Mouse (Mus musculus) limb, embryonic 12.5 days (tissue): ENCODE measurements around the gene Umodl1. TPM values are rescaled to one million over a fixed set of nuclear protein-coding genes. Genes with fewer than 3 reads are reported as not detected.

ENCODE experiments used
- ATAC-seq: fragments of 200-750 bp; cut with Nextera tagmentation; 2 replicates; pipeline ENCODE4 v1.8.0; 2017; ENCODE audit warnings: low read depth, moderate TSS enrichment; ENCODE audit not compliant: insufficient number of reproducible peaks, insufficient read depth, low FRiP score, low TSS enrichment
- H3K27ac ChIP-seq: fragments of 300-500 bp; sonication (generic); 2 replicates; pipeline ENCODE4 v1.5.1; 2016; ENCODE audit warnings: mild to moderate bottlenecking, moderate library complexity
- H3K27me3 ChIP-seq: fragments of 300-500 bp; sonication (generic); 2 replicates; pipeline ENCODE4 v1.6.1; 2016; ENCODE audit warnings: mild to moderate bottlenecking, moderate library complexity
- H3K36me3 ChIP-seq: fragments of 300-500 bp; sonication (generic); 2 replicates; pipeline ENCODE4 v1.6.1; 2016; ENCODE audit warnings: mild to moderate bottlenecking, moderate library complexity
- H3K4me1 ChIP-seq: fragments of 300-500 bp; sonication (generic); replicated peaks from 2 replicates; pipeline ENCODE4 v1.6.1; 2016
- H3K4me2 ChIP-seq: fragments of 300-500 bp; sonication (generic); 2 replicates; pipeline ENCODE4 v1.6.1; 2016; ENCODE audit warnings: mild to moderate bottlenecking, moderate library complexity
- H3K4me3 ChIP-seq: fragments of 300-500 bp; sonication (generic); replicated peaks from 2 replicates; pipeline ENCODE4 v1.5.1; 2016; ENCODE audit warnings: mild to moderate bottlenecking
- H3K9ac ChIP-seq: fragments of 300-500 bp; sonication (generic); replicated peaks from 2 replicates; pipeline ENCODE4 v1.6.1; 2016; ENCODE audit warnings: mild to moderate bottlenecking, moderate library complexity
- H3K9me3 ChIP-seq: fragments of 300-500 bp; sonication (generic); 2 replicates; pipeline ENCODE4 v1.6.1; 2016; ENCODE audit warnings: mild to moderate bottlenecking, moderate library complexity
- WGBS: fragments of 180-500 bp; shearing (Covaris S2); methylation state at CpG from one replicate; pipeline ENCODE4 v1.1.7; 2016; 5-methylcytosine and 5-hydroxymethylcytosine counted together
- polyA plus RNA-seq: library from polyadenylated mRNA; unstranded; fragments of >200 nt; fragmentation: Nextera tagmentation; extraction: Ambion mirVana; gene quantifications from 2 replicates; pipeline ENCODE4 v1.2.1, GENCODE M21; 2016

Gene Umodl1
- 0.09 TPM in 1 of 2 replicates, not detected in the other for polyA plus RNA-seq

DNA sequence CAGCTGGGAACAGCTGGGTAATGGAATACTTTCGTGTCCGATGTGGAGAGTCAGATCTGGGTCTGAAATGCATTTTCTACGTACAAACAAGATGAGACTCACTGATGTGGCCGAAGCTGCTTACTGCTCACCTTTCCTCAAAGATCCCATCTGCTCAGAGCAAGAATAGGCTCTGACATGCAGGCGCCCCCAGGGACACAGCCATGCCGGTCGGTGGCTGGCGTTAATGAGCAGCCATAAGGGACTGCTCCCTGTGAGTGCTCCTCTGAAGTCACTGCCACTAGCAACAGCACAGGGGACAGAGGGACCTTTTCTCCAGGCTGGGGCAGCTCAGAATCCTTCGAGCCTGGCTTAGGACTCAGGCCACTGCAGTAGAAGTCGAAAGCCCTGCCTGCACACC, at the start of gene Umodl1:
Gene Umodl1, plus strand, starts transcription at position 301 of the 400 bp plus-strand sequence.
- H3K9me3 ChIP-seq: 0 out of 2 replicates have a peak, but pooled peaks cover 3% of the 10 kb centered on the region
- 24% methylated on average over 10 of the region's 10 CpGs for WGBS
- H3K4me2 ChIP-seq: no peak within 1 kb of the TSS
- H3K4me1 ChIP-seq: no peaks in the 10 kb centered on the region
- H3K27ac ChIP-seq: no peak within 1 kb of the TSS
- no peak within 1 kb of the TSS for H3K4me3 ChIP-seq
- H3K9ac ChIP-seq: no peak within 1 kb of the TSS
- ATAC-seq: no peak
- H3K27me3 ChIP-seq: peaks cover 5% of the 10 kb centered on the region; the same call in 1 of the 2 replicates
- H3K36me3 ChIP-seq: no peaks in the 10 kb centered on the region

DNA sequence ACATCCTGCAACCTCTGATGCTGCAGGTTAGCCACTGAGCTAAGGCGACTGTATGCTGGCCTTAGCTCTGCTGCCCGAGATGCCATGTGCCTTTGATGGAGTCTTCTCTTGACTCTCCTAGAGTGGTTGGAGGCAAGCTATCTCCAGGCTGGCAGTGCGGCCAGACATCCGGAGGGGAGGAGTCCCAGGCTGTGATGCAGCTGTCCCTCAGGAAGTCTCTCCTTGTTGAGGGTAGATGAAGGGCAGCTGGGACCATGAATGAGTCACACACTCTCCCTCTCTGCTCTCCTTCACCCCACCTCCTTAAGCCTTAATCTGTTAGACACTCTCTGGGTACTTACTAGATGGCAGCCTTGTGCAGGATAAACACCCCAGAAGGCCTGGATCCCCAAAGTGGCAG, 46.9 kb upstream of the Umodl1 start:
- no peak overlapping the region for H3K27ac ChIP-seq
- H3K4me3 ChIP-seq: no peak overlapping the region
- H3K9me3 ChIP-seq: no peaks in the 10 kb centered on the region
- no peak for ATAC-seq
- H3K27me3 ChIP-seq: peaks cover 100% of the 10 kb centered on the region
- H3K36me3 ChIP-seq: no peaks in the 10 kb centered on the region
- H3K4me1 ChIP-seq: peaks cover 20% of the 10 kb centered on the region
- WGBS: 75% methylated on average over 4 of the region's 4 CpGs
- H3K4me2 ChIP-seq: no peak overlapping the region
- H3K9ac ChIP-seq: no peak overlapping the region

DNA sequence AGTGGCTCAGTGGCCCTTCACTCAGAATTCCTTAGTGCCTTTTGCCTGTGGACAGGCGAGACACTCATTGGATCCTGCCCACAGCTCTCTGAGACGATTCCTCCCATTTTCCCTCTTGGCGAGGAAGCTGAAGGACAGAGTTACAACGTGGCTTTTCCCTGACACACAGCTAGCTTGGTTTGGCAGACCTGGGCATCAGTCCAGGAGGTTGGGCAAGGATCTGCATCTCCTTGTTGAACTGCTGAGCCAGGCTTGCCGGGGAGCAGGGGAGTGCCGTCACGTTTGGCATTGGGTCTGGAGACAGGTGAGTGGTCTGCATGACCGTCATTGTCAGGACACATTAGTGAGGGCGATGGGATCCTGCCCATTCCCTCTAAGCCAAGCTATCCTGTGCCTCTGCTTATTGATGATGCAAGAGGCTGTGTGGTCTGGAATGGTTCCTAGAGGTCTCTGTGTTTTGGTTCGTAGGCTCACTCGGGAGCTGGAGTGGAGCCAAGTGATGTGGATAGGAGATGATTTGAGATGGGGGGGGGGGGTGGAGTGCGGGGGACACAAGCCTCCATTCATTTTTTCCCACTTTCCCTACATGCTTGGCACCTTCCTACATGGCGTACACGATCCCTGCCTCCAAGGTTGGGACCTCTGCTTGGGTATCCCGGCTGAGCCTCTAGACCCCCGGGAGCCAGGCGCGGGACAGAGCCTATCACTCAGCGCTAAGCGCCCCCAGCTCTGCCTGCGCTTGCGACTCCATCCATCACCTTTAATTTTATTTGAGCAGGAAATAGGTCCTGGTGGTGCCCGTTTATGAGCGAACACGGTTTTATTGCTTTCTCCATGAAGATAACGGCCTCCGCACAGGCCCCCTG, 43.3 kb upstream of the Umodl1 start:
- H3K9ac ChIP-seq: no peak overlapping the region
- no peak for ATAC-seq
- H3K4me2 ChIP-seq: peak overlapping the region; percentile 39
- H3K27me3 ChIP-seq: peaks cover 94% of the 10 kb centered on the region
- no peaks in the 10 kb centered on the region for H3K36me3 ChIP-seq
- H3K4me1 ChIP-seq: peaks cover 31% of the 10 kb centered on the region
- H3K27ac ChIP-seq: no peak overlapping the region
- H3K9me3 ChIP-seq: no peaks in the 10 kb centered on the region
- no peak overlapping the region for H3K4me3 ChIP-seq
- WGBS: 38% methylated on average over 27 of the region's 27 CpGs

DNA sequence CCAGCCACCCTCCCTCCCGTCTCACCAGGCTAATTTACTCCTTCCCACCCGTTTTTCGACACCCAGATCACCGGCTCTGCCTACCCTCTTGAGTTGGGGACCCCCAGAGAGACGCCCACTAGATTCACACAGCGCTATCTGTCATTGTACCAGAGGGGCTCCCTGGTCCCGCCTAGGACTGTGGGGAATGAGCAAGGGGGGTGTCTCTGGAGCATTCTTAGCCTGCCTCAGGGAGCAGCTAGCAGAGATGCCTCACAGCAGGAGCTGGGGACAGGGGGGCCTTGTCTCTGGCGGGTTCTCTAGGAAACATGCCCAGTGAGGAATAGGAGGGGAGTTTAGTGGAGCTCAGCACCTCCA, 42.7 kb upstream of the Umodl1 start:
- Histone ChIP-seq H3K4me1 (peaks cover 31% of the 10 kb centered on the region), H3K9me3 (no peaks in the 10 kb centered on the region), H3K27me3 (peaks cover 89% of the 10 kb centered on the region), H3K9ac (no peak overlapping the region), H3K36me3 (no peaks in the 10 kb centered on the region), H3K4me3 (no peak overlapping the region), H3K27ac (no peak overlapping the region), H3K4me2 (peak overlapping the region; percentile 39)
- no peak for ATAC-seq
- WGBS: 15% methylated on average over 8 of the region's 8 CpGs

DNA sequence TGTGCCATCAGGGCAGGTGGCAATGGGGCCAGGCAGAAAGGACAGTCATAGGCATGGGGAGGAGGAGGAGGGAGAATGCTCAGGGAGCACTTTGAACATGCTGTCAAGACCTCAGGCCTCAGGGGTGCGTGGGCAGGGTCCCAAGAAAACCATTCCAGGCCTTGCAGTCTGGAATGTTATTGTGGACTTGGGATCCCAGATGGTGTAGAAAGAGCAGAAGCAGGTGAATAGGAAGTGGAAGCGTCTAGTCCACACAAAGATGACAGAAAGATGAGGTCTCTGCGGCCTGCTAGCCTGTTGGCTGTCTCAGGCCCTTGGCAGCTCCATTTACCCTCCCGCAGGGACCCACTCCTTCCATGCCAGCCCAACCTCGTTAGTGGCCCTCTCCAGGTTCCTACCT, 41.9 kb upstream of the Umodl1 start:
- peaks cover 31% of the 10 kb centered on the region for H3K4me1 ChIP-seq
- WGBS: 45% methylated on average over 5 of the region's 5 CpGs
- no peak for ATAC-seq
- H3K4me3 ChIP-seq: no peak overlapping the region
- no peaks in the 10 kb centered on the region for H3K9me3 ChIP-seq
- no peaks in the 10 kb centered on the region for H3K36me3 ChIP-seq
- peaks cover 87% of the 10 kb centered on the region for H3K27me3 ChIP-seq
- H3K4me2 ChIP-seq: no peak overlapping the region
- no peak overlapping the region for H3K27ac ChIP-seq
- no peak overlapping the region for H3K9ac ChIP-seq

DNA sequence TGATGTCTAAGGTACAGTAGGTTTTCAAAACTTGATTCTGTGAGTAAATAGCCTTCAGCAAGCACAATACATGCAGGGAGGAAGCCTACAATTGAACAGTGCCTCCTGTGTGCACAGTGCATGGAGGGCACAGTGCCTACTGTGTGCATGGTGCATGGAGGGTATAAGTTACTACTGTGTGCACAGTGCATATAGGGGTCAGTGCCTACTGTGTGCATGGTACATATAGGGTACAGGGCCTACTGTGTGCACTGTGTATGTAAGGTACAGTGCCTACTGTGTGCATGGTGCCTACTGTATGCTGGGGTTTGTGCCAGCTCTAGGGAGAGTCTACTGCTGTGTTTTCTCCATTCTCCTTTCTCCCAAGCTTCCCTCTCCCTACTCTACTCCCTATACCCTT, 40.2 kb upstream of the Umodl1 start:
- no peaks in the 10 kb centered on the region for H3K36me3 ChIP-seq
- H3K4me1 ChIP-seq: peaks cover 31% of the 10 kb centered on the region
- H3K9ac ChIP-seq: no peak overlapping the region
- no peaks in the 10 kb centered on the region for H3K9me3 ChIP-seq
- no peak for ATAC-seq
- H3K27ac ChIP-seq: no peak overlapping the region
- no peak overlapping the region for H3K4me2 ChIP-seq
- H3K4me3 ChIP-seq: no peak overlapping the region
- H3K27me3 ChIP-seq: peaks cover 70% of the 10 kb centered on the region

DNA sequence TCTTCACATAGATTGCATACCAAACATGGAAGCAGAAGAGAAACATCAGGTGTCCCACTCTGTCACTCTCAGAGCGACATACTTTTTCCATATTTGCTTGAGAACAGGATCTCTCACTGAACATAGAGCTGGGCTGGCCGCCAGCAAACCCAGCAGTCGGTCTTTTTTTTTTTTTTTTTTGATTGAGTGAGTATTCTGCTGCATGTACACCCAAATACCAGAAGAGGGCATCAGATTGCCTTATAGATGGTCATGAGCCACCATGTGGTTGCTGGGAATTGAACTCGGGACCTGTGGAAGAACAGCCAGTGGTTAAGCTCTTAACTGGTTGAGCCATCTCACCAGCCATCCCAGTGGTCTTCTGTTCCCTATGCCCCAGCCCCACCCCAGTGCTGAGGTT, 30.9 kb upstream of the Umodl1 start:
- Histone ChIP-seq H3K36me3 (no peaks in the 10 kb centered on the region), H3K4me1 (no peaks in the 10 kb centered on the region), H3K9me3 (no peaks in the 10 kb centered on the region), H3K27ac (no peak overlapping the region), H3K27me3 (peaks cover 3% of the 10 kb centered on the region), H3K4me2 (no peak overlapping the region), H3K4me3 (no peak overlapping the region), H3K9ac (no peak overlapping the region)
- ATAC-seq: no peak
- 69% methylated on average over 4 of the region's 4 CpGs for WGBS

DNA sequence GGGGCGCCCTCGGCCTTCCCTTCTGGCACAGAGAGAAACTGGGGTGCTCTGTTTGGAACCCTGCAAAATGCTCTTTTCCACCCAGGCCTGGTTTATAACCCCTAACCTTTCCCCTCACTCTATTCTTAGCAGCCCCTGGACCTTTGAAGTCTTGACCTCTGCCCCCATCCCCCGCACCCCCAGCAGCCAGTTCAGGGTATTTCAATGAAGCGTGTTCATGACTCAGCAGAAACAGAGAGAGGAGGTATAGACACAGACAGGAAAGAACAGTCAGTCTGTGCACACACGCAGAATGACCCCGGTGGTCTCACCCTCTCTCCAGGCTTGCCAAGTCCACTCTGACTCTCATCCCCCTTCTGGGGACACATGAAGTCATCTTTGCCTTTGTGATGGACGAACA, 23.6 kb upstream of the Umodl1 start:
- Histone ChIP-seq H3K27me3 (peaks cover 6% of the 10 kb centered on the region), H3K4me1 (no peaks in the 10 kb centered on the region), H3K36me3 (no peaks in the 10 kb centered on the region), H3K4me2 (no peak overlapping the region), H3K27ac (no peak overlapping the region), H3K4me3 (no peak overlapping the region), H3K9me3 (no peaks in the 10 kb centered on the region), H3K9ac (no peak overlapping the region)
- no peak for ATAC-seq
- WGBS: 65% methylated on average over 7 of the region's 7 CpGs

DNA sequence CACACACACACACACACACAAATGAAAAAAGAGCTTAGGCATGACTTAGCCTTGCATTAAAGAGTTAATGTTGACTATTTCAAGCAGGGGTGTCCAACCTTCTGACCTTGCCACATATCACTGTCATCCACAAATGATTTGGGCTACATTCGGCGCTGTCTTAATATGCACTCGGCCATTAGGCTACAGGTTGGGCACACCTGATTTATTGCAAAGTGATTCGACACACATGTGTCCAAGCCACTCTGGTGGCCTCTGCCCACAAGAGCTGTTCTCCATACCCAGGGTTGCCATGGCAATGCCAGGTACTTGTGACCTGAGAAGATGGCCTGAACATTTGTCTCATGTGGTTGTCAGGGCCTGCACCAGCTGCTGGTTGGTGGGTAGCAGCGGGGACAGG, 21.6 kb upstream of the Umodl1 start:
- 40% methylated on average over 5 of the region's 5 CpGs for WGBS
- peaks cover 6% of the 10 kb centered on the region for H3K27me3 ChIP-seq
- no peak overlapping the region for H3K4me3 ChIP-seq
- no peaks in the 10 kb centered on the region for H3K4me1 ChIP-seq
- no peaks in the 10 kb centered on the region for H3K36me3 ChIP-seq
- ATAC-seq: no peak
- H3K9ac ChIP-seq: no peak overlapping the region
- no peak overlapping the region for H3K27ac ChIP-seq
- H3K9me3 ChIP-seq: no peaks in the 10 kb centered on the region
- no peak overlapping the region for H3K4me2 ChIP-seq

DNA sequence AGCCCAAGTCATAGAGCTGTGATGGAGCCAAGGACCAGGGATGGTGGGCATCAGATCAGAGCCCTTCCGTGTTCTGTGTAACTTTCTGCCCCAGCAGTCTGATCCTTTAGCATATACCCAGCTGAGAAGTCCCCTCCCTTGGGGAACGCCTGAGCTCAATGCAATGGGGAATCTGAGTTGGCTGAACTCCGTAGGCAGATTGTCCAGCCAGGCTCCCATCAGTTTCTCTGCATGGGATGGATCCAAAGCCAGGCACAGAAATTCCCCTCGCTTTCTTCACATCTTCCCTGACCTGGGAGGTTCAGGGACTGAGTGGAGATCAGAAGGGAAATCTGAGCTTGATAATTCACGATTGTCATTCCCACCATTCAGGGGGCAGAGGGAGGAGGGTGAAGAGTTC, 19.1 kb upstream of the Umodl1 start:
- 71% methylated on average over 5 of the region's 5 CpGs for WGBS
- Histone ChIP-seq H3K27me3 (peaks cover 6% of the 10 kb centered on the region), H3K4me2 (no peak overlapping the region), H3K9ac (no peak overlapping the region), H3K36me3 (no peaks in the 10 kb centered on the region), H3K4me1 (no peaks in the 10 kb centered on the region), H3K27ac (no peak overlapping the region), H3K4me3 (no peak overlapping the region), H3K9me3 (no peaks in the 10 kb centered on the region)
- no peak for ATAC-seq

DNA sequence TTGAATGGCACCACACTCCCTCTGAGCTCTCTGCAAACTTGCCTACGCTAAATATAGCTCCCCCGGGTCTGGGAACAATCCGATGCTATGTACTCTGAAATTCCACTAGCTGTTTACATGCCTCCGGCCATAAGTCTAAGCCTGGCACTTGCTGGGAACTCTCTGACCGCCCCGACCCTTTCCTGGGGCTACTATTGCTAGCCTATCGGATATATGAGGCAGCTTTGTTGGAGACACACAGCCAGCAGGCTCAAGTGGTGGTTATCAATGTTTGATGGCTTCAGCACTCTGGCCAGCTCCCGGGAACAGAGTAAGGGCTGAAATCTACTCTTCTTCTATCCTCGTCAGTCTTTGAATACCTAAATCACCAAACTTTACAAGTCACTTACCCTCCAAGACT, 15.9 kb upstream of the Umodl1 start:
- H3K4me2 ChIP-seq: no peak overlapping the region
- no peak overlapping the region for H3K4me3 ChIP-seq
- H3K9me3 ChIP-seq: no peaks in the 10 kb centered on the region
- H3K27me3 ChIP-seq: peaks cover 6% of the 10 kb centered on the region
- no peak for ATAC-seq
- WGBS: 49% methylated on average over 9 of the region's 9 CpGs
- no peak overlapping the region for H3K27ac ChIP-seq
- H3K4me1 ChIP-seq: no peaks in the 10 kb centered on the region
- H3K9ac ChIP-seq: no peak overlapping the region
- H3K36me3 ChIP-seq: no peaks in the 10 kb centered on the region

DNA sequence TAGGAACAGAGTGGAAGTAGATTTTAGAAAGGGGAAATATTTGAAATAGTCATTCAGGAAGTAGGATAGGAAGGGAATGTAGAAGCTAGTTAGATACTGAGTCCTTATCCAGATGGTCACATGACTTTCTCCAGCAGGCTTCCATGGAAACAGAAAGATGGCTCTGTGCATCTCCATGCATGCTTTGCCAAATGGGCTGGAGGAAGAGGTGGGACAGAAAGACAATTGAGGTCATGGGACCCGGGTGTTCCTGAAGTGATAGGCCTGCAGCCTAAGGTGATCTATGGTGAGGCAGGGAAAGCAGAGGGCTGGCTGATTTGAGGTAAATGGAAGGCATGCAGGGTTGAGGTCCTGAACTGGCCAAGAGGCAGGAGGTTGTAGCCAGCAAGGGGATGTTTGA, 6.1 kb upstream of the Umodl1 start:
- Histone ChIP-seq H3K4me2 (no peak overlapping the region), H3K9ac (no peak overlapping the region), H3K4me1 (no peaks in the 10 kb centered on the region), H3K9me3 (no peaks in the 10 kb centered on the region), H3K36me3 (no peaks in the 10 kb centered on the region), H3K27me3 (peaks cover 3% of the 10 kb centered on the region; the same call in 1 of the 2 replicates), H3K4me3 (no peak overlapping the region), H3K27ac (no peak overlapping the region)
- WGBS: 58% methylated on average over 1 of the region's 1 CpGs
- ATAC-seq: no peak
